Mouse (Mus musculus): ENCODE results near the gene Adamts2.

Gene Adamts2

GRCm38 (mm10) chr11:50671820-50672310, 70.0 kb downstream of the Adamts2 start:
- no peak for DNase-seq (ENCODE audit: low read depth, low spot score)

- no peak for DNase-seq (ENCODE audit: low read depth, low spot score)
Measured at GRCm38 (mm10) chr11:50672866-50673265, 71.0 kb downstream of the Adamts2 start.

- DNase-seq (ENCODE audit: low read depth, low spot score) = no peak
Measured at GRCm38 (mm10) chr11:50673525-50674250, 71.8 kb downstream of the Adamts2 start.

- no peak for DNase-seq (ENCODE audit: low read depth, low spot score)
Measured at GRCm38 (mm10) chr11:50674390-50674789, 72.5 kb downstream of the Adamts2 start.

- no peak for DNase-seq (ENCODE audit: low read depth, low spot score)
Measured at GRCm38 (mm10) chr11:50678650-50679049, 76.8 kb downstream of the Adamts2 start.

- no peak for DNase-seq (ENCODE audit: low read depth, low spot score)
Measured at GRCm38 (mm10) chr11:50681940-50682339, 80.1 kb downstream of the Adamts2 start.

GRCm38 (mm10) chr11:50683821-50684220, 81.9 kb downstream of the Adamts2 start:
- DNase-seq (ENCODE audit: low read depth, low spot score) = no peak

GRCm38 (mm10) chr11:50688584-50688983, 86.7 kb downstream of the Adamts2 start:
- no peak for DNase-seq (ENCODE audit: low read depth, low spot score)

- no peak for DNase-seq (ENCODE audit: low read depth, low spot score)
Measured at GRCm38 (mm10) chr11:50689672-50690071, 87.8 kb downstream of the Adamts2 start.

GRCm38 (mm10) chr11:50699971-50700370, 98.1 kb downstream of the Adamts2 start:
- no peak for DNase-seq (ENCODE audit: low read depth, low spot score)

GRCm38 (mm10) chr11:50700496-50700895, 98.6 kb downstream of the Adamts2 start:
- DNase-seq (ENCODE audit: low read depth, low spot score) = no peak

GRCm38 (mm10) chr11:50703397-50703796, 101.5 kb downstream of the Adamts2 start:
- no peak for DNase-seq (ENCODE audit: low read depth, low spot score)

- DNase-seq (ENCODE audit: low read depth, low spot score) = no peak
Measured at GRCm38 (mm10) chr11:50704511-50704910, 102.6 kb downstream of the Adamts2 start.

GRCm38 (mm10) chr11:50707259-50707658, 105.4 kb downstream of the Adamts2 start:
- DNase-seq (ENCODE audit: low read depth, low spot score) = no peak

GRCm38 (mm10) chr11:50713610-50714202, 111.8 kb downstream of the Adamts2 start:
- DNase-seq (ENCODE audit: low read depth, low spot score) = no peak

- DNase-seq (ENCODE audit: low read depth, low spot score) = no peak
Measured at GRCm38 (mm10) chr11:50715091-50715490, 113.2 kb downstream of the Adamts2 start.

GRCm38 (mm10) chr11:50717381-50717897, 115.6 kb downstream of the Adamts2 start:
- DNase-seq (ENCODE audit: low read depth, low spot score) = no peak

GRCm38 (mm10) chr11:50718862-50719261, 117.0 kb downstream of the Adamts2 start:
- DNase-seq (ENCODE audit: low read depth, low spot score) = no peak

- DNase-seq (ENCODE audit: low read depth, low spot score) = no peak
Measured at GRCm38 (mm10) chr11:50720421-50720820, 118.5 kb downstream of the Adamts2 start.

- no peak for DNase-seq (ENCODE audit: low read depth, low spot score)
Measured at GRCm38 (mm10) chr11:50720856-50721550, 119.1 kb downstream of the Adamts2 start.

GRCm38 (mm10) chr11:50725595-50725994, 123.7 kb downstream of the Adamts2 start:
- no peak for DNase-seq (ENCODE audit: low read depth, low spot score)

GRCm38 (mm10) chr11:50726035-50726434, 124.2 kb downstream of the Adamts2 start:
- DNase-seq (ENCODE audit: low read depth, low spot score) = no peak

All from embryo, embryonic 11.5 days (tissue).